Mouse (Mus musculus) small intestine, adult 2 months (tissue): ENCODE results near the gene Mcee. TPM values are rescaled to one million over a fixed set of nuclear protein-coding genes. Genes with fewer than 3 reads are reported as not detected.

Experiments used
- H3K27ac ChIP-seq: fragments of 200-500 bp; 2 replicates; pipeline ENCODE4 v1.5.1; 2012; ENCODE audit warnings: low read depth, low read length, control low read depth, inconsistent platforms; ENCODE audit not compliant: insufficient read depth
- H3K27me3 ChIP-seq: fragments of 200-500 bp; 2 replicates; pipeline ENCODE4 v1.6.1; 2012; ENCODE audit warnings: mild to moderate bottlenecking, moderate library complexity, low read length, inconsistent platforms; ENCODE audit not compliant: control insufficient read depth, insufficient read depth
- H3K36me3 ChIP-seq: fragments of 200-500 bp; 2 replicates; pipeline ENCODE4 v1.6.1; 2012; ENCODE audit warnings: mild to moderate bottlenecking, low read length, control low read depth, inconsistent platforms; ENCODE audit not compliant: control insufficient read depth, insufficient read depth
- H3K4me1 ChIP-seq: fragments of 200-500 bp; 2 replicates; pipeline ENCODE4 v1.6.1; 2012; ENCODE audit warnings: low read length, inconsistent platforms, mixed read lengths; ENCODE audit not compliant: control insufficient read depth, insufficient read depth, insufficient read length
- H3K4me3 ChIP-seq: fragments of 200-500 bp; 2 replicates; pipeline ENCODE4 v1.5.1; 2012; ENCODE audit warnings: low read depth, mild to moderate bottlenecking, control low read depth, inconsistent platforms, low read length, moderate library complexity
- CTCF ChIP-seq: fragments of 200-500 bp; IDR thresholded peaks from 2 replicates; pipeline ENCODE4 v1.5.1; 2012; ENCODE audit warnings: low read depth, mild to moderate bottlenecking, control low read depth, inconsistent platforms, low read length, moderate library complexity, mixed read lengths; ENCODE audit not compliant: insufficient replicate concordance, insufficient read length; ENCODE audit errors: extremely low read depth
- POLR2A ChIP-seq: fragments of 200-500 bp; IDR thresholded peaks from 2 replicates; pipeline ENCODE4 v1.6.1; 2012; ENCODE audit warnings: low read depth, mild to moderate bottlenecking, control low read depth, inconsistent platforms, low read length, moderate library complexity
- WGBS: fragments of 180-500 bp; shearing (Covaris S2); methylation state at CpG from one replicate; pipeline ENCODE4 v1.1.7; 2018; 5-methylcytosine and 5-hydroxymethylcytosine counted together
- polyA plus RNA-seq: library from polyadenylated mRNA; depleted of rRNA; stranded (reverse); fragments of >200 nt; gene quantifications from 2 replicates; pipeline ENCODE4 v1.2.3, GENCODE M21; 2012; rRNA removed

Gene Mcee
- polyA plus RNA-seq, 1 experiment: 10.6 TPM

- 85% methylated on average over 4 of the region's 4 CpGs for WGBS
- no peaks in the 10 kb centered on the region for H3K4me1 ChIP-seq
- H3K36me3 ChIP-seq: no peaks in the 10 kb centered on the region
- no peak overlapping the region for H3K4me3 ChIP-seq
- H3K27ac ChIP-seq: no peak overlapping the region
- TF ChIP-seq CTCF (no peak), POLR2A (no peak)
- no peaks in the 10 kb centered on the region for H3K27me3 ChIP-seq
Measured at GRCm38 (mm10) chr7:64456176-64456575, 63.8 kb downstream of the Mcee start.

DNA sequence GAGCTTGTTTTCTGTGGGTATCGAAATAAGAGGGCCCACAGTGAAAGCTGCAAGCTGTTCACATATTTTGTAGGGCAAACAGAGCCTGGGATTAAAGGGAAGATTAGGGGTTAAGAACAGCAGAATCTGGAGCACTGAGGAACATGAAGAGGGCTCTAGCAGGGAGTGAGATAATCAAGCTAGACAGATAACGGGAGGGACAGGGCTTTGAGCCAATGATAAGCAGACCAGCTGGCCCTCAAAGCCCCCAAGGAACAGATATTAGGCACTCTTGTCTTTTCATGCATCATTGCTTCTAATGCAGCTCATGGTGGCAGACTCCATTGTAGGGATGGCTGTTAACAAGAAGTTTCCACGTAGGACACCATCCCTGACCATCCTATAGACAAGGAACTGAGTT, 64.3 kb downstream of the Mcee start:
- H3K27ac ChIP-seq: no peak overlapping the region
- no peaks in the 10 kb centered on the region for H3K36me3 ChIP-seq
- WGBS: 65% methylated on average over 3 of the region's 3 CpGs
- H3K4me3 ChIP-seq: no peak overlapping the region
- no peaks in the 10 kb centered on the region for H3K4me1 ChIP-seq
- TF ChIP-seq CTCF: no peak
- TF ChIP-seq POLR2A: no peak
- no peaks in the 10 kb centered on the region for H3K27me3 ChIP-seq

DNA sequence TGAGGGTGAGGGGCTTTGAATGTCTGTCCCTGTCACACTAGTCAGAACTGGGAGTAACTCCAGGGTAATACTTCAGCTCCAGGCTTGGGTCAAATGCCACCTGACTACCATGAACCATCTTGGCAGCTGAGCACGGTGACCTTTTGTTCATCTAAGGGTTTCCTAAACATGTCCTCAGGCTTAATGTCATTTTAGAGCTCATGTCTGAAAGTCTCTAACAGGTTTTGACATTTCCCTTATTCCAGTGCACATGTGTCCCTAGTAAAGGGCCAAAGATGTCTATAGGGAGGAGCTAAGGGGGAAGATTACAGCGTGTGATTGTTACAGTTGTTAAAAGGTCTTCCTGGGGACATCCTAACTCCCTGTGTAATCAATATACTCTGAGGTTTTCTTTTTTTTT, 65.4 kb downstream of the Mcee start:
- WGBS: 90% methylated on average over 2 of the region's 2 CpGs
- H3K27ac ChIP-seq: no peak overlapping the region
- H3K36me3 ChIP-seq: no peaks in the 10 kb centered on the region
- no peaks in the 10 kb centered on the region for H3K27me3 ChIP-seq
- no peak overlapping the region for H3K4me3 ChIP-seq
- no peaks in the 10 kb centered on the region for H3K4me1 ChIP-seq
- TF ChIP-seq POLR2A: no peak
- no peak for TF ChIP-seq CTCF

Other genes with a start within 250 kb of the Mcee start
- 0.05 TPM in 1 of 2 replicates, not detected in the other for gene Trpm1, start 238.8 kb upstream of the Mcee start, polyA plus RNA-seq
- gene Mtmr10, start 105.0 kb upstream of the Mcee start, polyA plus RNA-seq: 1.5 and 2.0 TPM in 2 replicates
- 0.67 and 1.2 TPM in 2 replicates for gene Fan1, start 18.5 kb upstream of the Mcee start, polyA plus RNA-seq
- 0.09 TPM in 1 of 2 replicates, not detected in the other for gene Mphosph10, start 339 bp upstream of the Mcee start, polyA plus RNA-seq
- 0.99 and 3.0 TPM in 2 replicates for gene Apba2, start 109.1 kb downstream of the Mcee start, polyA plus RNA-seq